Mouse (Mus musculus): ENCODE data around the gene BC016579. TPM values are rescaled to one million over a fixed set of nuclear protein-coding genes. Genes with fewer than 3 reads are reported as not detected.
A peak's percentile ranks its signal among the peaks of the same experiment; 100 is the strongest.

The BC016579 gene
- polyA plus RNA-seq, 1 experiment from 2014 or later = 0.31 TPM

GRCm38 (mm10) chr16:45608481-45608954 lies 45.4 kb downstream of the BC016579 start:
- 19% methylated on average over 4 of the region's 4 CpGs for WGBS
- Histone ChIP-seq H3K9ac (replicated peaks; ENCODE audit: low read depth) (no peak overlapping the region), H3K27ac (ENCODE audit: low read length) (peak overlapping the region; percentile 17), H3K4me2 (replicated peaks; ENCODE audit: low read depth, low read length) (no peak overlapping the region), H3K4me1 (ENCODE audit: insufficient read depth, low read depth, low read length) (no peaks in the 10 kb centered on the region; the same call in 1 of the 2 replicates), H3K9me3 (ENCODE audit: low read length) (no peaks in the 10 kb centered on the region), H3K36me3 (ENCODE audit: insufficient read depth, low read length) (no peaks in the 10 kb centered on the region), H3K27me3 (replicated peaks; ENCODE audit: insufficient read depth, low read length) (no peaks in the 10 kb centered on the region), H3K4me3 (ENCODE audit: low read depth, low read length) (no peak overlapping the region)
- 0 out of 2 replicates have a peak, but pooled peaks have one; percentile 34 for TF ChIP-seq EP300 (IDR thresholded peaks at IDR 0.05)
- TF ChIP-seq CTCF (IDR thresholded peaks at IDR 0.05) = peak; percentile 90
- ATAC-seq (peak; percentile 74), DNase-seq (ENCODE audit: low spot score) (peak; percentile 84)

GRCm38 (mm10) chr16:45595494-45595893 lies 58.4 kb downstream of the BC016579 start:
- TF ChIP-seq CTCF (IDR thresholded peaks at IDR 0.05) (no peak), EP300 (IDR thresholded peaks at IDR 0.05) (no peak)
- H3K4me2 ChIP-seq (replicated peaks; ENCODE audit: low read depth, low read length) = no peak overlapping the region
- H3K27ac ChIP-seq (ENCODE audit: low read length) = no peak overlapping the region
- H3K27me3 ChIP-seq (replicated peaks; ENCODE audit: insufficient read depth, low read length) = no peaks in the 10 kb centered on the region
- H3K9ac ChIP-seq (replicated peaks; ENCODE audit: low read depth) = no peak overlapping the region
- H3K4me3 ChIP-seq (ENCODE audit: low read depth, low read length) = no peak overlapping the region
- DNase-seq (ENCODE audit: low spot score) (no peak), ATAC-seq (no peak)
- no peaks in the 10 kb centered on the region for H3K36me3 ChIP-seq (ENCODE audit: insufficient read depth, low read length)
- H3K9me3 ChIP-seq (ENCODE audit: low read length) = no peaks in the 10 kb centered on the region
- H3K4me1 ChIP-seq (ENCODE audit: insufficient read depth, low read depth, low read length) = no peaks in the 10 kb centered on the region

- H3K36me3 ChIP-seq (ENCODE audit: insufficient read depth, low read length) = no peaks in the 10 kb centered on the region
- H3K9ac ChIP-seq (replicated peaks; ENCODE audit: low read depth) = no peak overlapping the region
- no peaks in the 10 kb centered on the region for H3K4me1 ChIP-seq (ENCODE audit: insufficient read depth, low read depth, low read length)
- no peak overlapping the region for H3K4me2 ChIP-seq (replicated peaks; ENCODE audit: low read depth, low read length)
- WGBS = 74% methylated on average over 1 of the region's 1 CpGs
- no peak overlapping the region for H3K27ac ChIP-seq (ENCODE audit: low read length)
- ATAC-seq = no peak
- TF ChIP-seq CTCF (IDR thresholded peaks at IDR 0.05) (no peak), EP300 (IDR thresholded peaks at IDR 0.05) (no peak)
- H3K27me3 ChIP-seq (replicated peaks; ENCODE audit: insufficient read depth, low read length) = no peaks in the 10 kb centered on the region
- H3K4me3 ChIP-seq (ENCODE audit: low read depth, low read length) = no peak overlapping the region
- no peak for DNase-seq (ENCODE audit: low spot score)
- H3K9me3 ChIP-seq (ENCODE audit: low read length) = no peaks in the 10 kb centered on the region
These were observed 60.2 kb downstream of the BC016579 start for GRCm38 (mm10) chr16:45593656-45594055.

GRCm38 (mm10) chr16:45582512-45582911 lies 71.4 kb downstream of the BC016579 start:
- Histone ChIP-seq H3K4me1 (ENCODE audit: insufficient read depth, low read depth, low read length) (no peaks in the 10 kb centered on the region), H3K36me3 (ENCODE audit: insufficient read depth, low read length) (no peaks in the 10 kb centered on the region), H3K4me3 (ENCODE audit: low read depth, low read length) (no peak overlapping the region), H3K27me3 (replicated peaks; ENCODE audit: insufficient read depth, low read length) (no peaks in the 10 kb centered on the region), H3K9me3 (ENCODE audit: low read length) (no peaks in the 10 kb centered on the region), H3K9ac (replicated peaks; ENCODE audit: low read depth) (no peak overlapping the region), H3K4me2 (replicated peaks; ENCODE audit: low read depth, low read length) (no peak overlapping the region), H3K27ac (ENCODE audit: low read length) (no peak overlapping the region)
- DNase-seq (ENCODE audit: low spot score) (peak; percentile 46), ATAC-seq (no peak)
- peak; percentile 69 for TF ChIP-seq CTCF (IDR thresholded peaks at IDR 0.05)
- no peak for TF ChIP-seq EP300 (IDR thresholded peaks at IDR 0.05)
- 21% methylated on average over 2 of the region's 2 CpGs for WGBS

DNA sequence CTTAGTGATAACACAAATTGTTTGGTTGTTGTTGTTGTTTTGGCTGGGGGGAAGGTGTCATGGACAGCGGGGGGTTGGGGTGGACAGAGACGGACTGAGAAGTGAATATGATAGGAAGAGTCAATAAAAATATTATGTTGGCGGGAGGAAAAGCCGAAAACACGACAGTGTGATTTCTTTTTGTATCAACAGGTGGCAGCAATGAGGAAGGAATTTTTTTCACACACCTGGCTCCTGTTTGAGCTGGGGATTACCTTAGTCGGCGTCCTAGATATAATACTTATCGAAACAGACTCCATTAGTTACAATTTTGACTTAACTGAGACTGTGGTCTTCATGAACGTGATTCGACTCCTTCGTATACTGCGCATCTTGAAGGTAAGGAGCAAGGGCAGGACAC lies 74.0 kb downstream of the BC016579 start:
- H3K4me2 ChIP-seq (replicated peaks; ENCODE audit: low read depth, low read length) = no peak overlapping the region
- DNase-seq (ENCODE audit: low spot score) (peak; percentile 17), ATAC-seq (no peak)
- no peak overlapping the region for H3K9ac ChIP-seq (replicated peaks; ENCODE audit: low read depth)
- no peak overlapping the region for H3K27ac ChIP-seq (ENCODE audit: low read length)
- no peaks in the 10 kb centered on the region for H3K9me3 ChIP-seq (ENCODE audit: low read length)
- H3K4me3 ChIP-seq (ENCODE audit: low read depth, low read length) = no peak overlapping the region
- no peaks in the 10 kb centered on the region for H3K36me3 ChIP-seq (ENCODE audit: insufficient read depth, low read length)
- peak; percentile 20 for TF ChIP-seq CTCF (IDR thresholded peaks at IDR 0.05)
- TF ChIP-seq EP300 (IDR thresholded peaks at IDR 0.05) = no peak
- WGBS = 59% methylated on average over 12 of the region's 12 CpGs
- no peaks in the 10 kb centered on the region for H3K27me3 ChIP-seq (replicated peaks; ENCODE audit: insufficient read depth, low read length)
- no peaks in the 10 kb centered on the region for H3K4me1 ChIP-seq (ENCODE audit: insufficient read depth, low read depth, low read length)

Other genes starting within 250 kb of the BC016579 start
- gene Cd200, start 245.0 kb downstream of the BC016579 start, polyA plus RNA-seq (2015; fragmentation: Nextera tagmentation; extraction: Ambion mirVana) = 338 and 424 TPM in 2 replicates
- 0.07 TPM in 1 of 2 replicates, not detected in the other for gene Gm609, start 161.1 kb downstream of the BC016579 start, polyA plus RNA-seq (2015; fragmentation: Nextera tagmentation; extraction: Ambion mirVana)
- gene Gm17783, start 122.0 kb downstream of the BC016579 start, polyA plus RNA-seq (2015; fragmentation: Nextera tagmentation; extraction: Ambion mirVana) = not detected in 2 replicates
- not detected in 2 replicates for gene Slc9c1, start 118.8 kb downstream of the BC016579 start, polyA plus RNA-seq (2015; fragmentation: Nextera tagmentation; extraction: Ambion mirVana)
- gene Gcsam, start 43.7 kb downstream of the BC016579 start, polyA plus RNA-seq (2015; fragmentation: Nextera tagmentation; extraction: Ambion mirVana) = 0.10 and 0.26 TPM in 2 replicates
- gene Tmprss7, start 39.6 kb upstream of the BC016579 start, polyA plus RNA-seq (2015; fragmentation: Nextera tagmentation; extraction: Ambion mirVana) = 0.10 and 0.13 TPM in 2 replicates
- gene Tagln3, start 70.5 kb upstream of the BC016579 start, polyA plus RNA-seq (2015; fragmentation: Nextera tagmentation; extraction: Ambion mirVana) = 0.53 and 0.76 TPM in 2 replicates
- gene Abhd10, start 88.9 kb upstream of the BC016579 start, polyA plus RNA-seq (2015; fragmentation: Nextera tagmentation; extraction: Ambion mirVana) = 21.3 and 21.7 TPM in 2 replicates